Mouse (Mus musculus) brain, embryonic 18.5 days (tissue): Measurements from ENCODE around the gene Afg3l1.
"Not testable (repeated sequence)": the region's sequence is repeated elsewhere in the genome, so short reads cannot be mapped to it uniquely, and the experiment has no call there.

Source experiments
- DNase-seq: peaks from one replicate; pipeline ENCODE4 v3.0.0-alpha.2; 2012; ENCODE audit warnings: low read depth, low spot score

The Afg3l1 gene

DNA sequence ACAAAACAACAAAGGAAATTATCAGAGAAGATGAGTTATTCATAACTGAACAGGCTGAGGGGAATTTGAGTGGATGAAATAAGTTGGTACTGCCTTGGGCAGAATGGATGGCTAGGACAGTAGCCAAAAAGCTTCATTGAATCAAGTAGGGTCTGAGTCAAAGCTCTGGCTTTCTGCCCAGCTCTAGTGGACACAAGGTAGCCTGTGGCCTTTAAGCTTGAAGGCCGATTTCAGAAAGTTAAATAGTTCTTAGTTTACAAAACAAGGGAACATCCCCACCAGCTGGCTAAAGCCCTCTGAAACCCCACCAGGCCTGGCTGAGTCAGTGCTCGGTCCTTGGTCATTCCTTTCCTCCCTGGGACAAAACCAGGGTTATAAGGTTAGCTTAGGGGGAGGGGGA lies 38.9 kb downstream of the Afg3l1 start:
- no peak for DNase-seq

DNA sequence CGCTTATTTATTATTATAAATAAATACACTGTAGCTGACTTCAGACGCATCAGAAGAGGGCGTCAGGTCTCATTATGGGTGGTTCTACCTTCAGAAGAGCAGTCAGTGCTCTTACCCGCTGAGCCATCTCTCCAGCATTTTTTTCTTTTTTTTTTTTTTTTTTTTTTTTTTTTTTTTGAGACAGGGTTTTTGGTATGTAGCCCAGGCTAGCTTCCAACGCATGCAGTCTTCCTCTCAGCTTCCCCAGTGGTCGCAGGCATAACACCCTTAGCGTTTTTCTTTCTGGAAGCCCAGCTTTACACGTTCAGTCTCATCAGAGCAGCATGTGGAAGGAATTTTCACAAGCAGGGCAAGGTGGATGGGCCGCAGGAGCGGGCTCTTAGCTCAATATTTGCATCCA lies 40.5 kb downstream of the Afg3l1 start:
- DNase-seq, result no peak

DNA sequence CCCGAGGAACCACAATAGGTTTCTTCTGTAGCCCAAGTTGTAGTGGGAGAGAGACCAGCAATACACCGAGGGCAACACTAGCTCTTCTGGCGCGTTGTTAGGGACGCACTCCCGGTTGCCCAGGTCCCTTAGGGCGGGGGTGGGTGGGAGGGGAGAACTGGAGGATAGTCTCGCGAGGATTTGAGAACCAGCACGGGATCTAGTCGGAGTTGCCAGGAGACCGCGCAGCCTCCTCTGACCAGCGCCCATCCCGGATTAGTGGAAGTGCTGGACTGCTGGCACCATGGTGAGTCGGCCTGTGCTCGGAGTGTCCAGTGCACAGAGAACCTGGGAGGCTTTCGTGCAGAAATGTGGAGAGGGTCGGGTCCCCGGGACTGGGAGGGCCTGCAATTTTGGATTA lies 41.0 kb downstream of the Afg3l1 start, which contains the start of gene Gas8:
Gas8 (plus strand) TSS at position 168 of the 400 bp plus-strand sequence.
- DNase-seq, result peak; percentile 87

DNA sequence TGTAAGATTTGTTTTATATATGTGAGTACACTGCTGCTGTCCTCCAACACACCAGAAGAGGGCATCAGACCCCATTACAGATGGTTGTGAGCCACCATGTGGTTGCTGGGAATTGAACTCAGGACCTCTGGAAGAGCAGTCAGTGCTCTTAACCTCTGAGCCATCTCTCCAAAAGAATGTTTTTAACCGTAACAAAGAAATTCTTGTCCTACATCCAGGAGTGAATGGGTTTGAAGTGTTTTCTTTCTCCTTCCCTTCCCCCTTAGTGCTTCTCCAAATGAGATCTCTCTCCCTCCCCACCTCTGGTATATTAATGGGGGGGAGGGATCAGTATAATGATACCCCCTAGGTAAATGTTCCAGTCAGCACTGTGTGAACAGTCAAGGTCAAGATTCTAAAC lies 42.3 kb downstream of the Afg3l1 start:
- not testable (repeated sequence) for DNase-seq

DNA sequence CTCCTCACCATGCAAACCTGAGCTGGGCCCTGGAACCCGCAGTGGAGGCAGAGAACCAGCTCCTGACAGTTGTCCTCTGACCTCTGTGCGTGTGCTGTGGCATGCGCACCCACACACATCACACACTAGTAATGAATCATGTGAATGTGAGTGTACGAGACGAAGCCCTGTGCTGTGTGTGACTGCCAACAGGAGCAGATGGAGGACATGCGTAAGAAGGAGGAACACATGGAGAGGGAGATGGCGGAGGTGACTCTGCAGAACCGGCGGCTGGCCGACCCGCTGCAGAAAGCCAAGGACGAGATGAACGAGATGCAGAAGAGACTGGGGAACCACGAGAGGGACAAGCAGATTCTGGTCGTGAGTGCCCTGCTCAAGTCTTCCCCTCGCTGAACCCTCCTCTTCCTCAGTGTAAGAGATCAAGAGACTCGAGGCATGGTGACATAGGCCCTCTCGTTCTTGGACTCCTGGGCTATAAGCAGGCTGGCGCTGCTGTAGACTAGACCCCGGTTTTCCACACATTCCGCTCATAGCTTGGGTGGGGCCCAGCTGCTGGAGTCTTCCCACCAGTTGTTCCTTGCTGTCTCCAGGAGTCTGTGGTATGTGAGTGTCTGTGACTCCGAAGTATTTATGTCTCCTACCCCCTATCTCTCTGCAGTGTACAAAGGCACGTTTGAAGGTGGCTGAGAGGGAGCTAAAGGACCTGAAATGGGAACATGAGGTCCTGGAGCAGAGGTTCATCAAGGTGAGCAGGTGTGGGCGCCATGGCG lies 50.2 kb downstream of the Afg3l1 start:
- no peak for DNase-seq

DNA sequence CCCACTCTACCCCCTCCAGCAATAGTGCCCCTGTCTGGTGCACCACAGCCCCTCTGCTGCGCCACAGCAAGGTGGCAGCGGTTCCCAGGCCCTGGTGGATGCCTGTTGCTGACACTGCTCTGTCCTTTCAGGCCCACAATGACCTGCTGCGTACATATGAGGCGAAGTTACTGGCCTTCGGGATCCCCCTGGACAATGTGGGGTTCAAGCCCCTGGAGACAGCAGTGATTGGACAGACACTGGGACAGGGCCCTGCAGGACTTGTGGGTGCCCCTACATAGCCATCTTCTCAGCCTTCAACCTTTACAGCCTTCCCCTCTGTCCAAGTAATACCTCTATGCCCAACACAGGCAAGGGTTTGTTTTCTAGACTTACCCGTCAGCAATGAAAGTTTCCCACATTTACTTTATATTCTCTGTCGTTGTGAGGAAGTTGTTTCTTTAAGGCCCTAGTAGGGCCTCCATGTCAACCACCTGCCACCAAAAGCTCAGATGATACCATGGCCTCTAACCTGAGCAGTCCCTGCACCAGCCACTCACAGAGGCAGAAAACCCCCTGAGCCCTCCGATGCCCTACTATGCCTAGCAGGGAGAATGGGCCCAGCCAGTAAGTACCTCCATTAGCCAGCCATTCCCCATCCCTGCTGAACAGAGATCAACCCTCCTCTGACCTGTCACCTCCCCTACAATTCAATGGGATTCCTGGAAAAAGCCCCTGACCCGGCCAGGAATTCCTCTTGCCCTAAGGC lies 58.7 kb downstream of the Afg3l1 start:
- no peak for DNase-seq

DNA sequence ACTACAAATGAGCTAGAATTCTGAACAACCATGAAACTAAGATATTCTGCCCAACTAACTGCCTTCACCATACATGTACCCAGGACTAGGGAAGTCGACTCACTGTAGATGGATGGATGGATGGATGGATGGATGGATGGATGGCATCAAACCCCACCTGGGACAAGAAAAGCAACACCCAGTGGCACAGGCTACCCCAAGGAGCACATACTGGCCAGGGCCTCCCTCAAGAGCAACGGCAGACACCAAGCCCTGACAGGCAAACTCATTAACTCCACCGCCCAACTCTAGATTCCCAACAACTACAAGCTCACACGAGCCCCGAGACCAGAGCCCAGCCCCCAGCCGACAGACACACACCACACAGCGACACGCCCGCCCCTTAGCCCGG lies 59.3 kb downstream of the Afg3l1 start:
- no peak for DNase-seq

DNA sequence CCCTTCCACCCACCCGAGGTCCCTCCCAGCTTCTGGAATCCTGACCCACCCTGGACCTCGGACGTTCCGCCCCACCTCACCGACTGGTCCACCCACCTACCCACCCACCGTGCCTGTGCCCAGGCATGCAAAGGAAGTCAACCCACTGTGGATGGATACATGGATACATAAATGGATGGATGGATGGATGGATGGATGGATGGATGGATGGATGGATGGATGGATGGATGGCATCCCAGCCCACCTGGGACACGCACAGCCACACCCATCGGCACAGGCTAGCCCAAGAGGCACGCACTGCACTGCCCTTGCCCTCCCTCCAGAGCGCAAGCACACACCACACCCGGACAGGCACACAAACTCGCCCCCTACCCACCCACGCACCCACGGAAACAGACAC lies 59.9 kb downstream of the Afg3l1 start:
- DNase-seq, result not testable (repeated sequence)
